Mouse (Mus musculus) embryonic facial prominence, embryonic 12.5 days (tissue): ENCODE results near the gene Rnase13. TPM values are rescaled to one million over a fixed set of nuclear protein-coding genes. Genes with fewer than 3 reads are reported as not detected.

Source experiments
- ATAC-seq: fragments of 200-750 bp; cut with Nextera tagmentation; 2 replicates; pipeline ENCODE4 v1.8.0; 2017; ENCODE audit not compliant: insufficient number of reproducible peaks, insufficient read depth, low FRiP score, low TSS enrichment
- H3K27ac ChIP-seq: fragments of 300-500 bp; sonication (generic); 2 replicates; pipeline ENCODE4 v1.5.1; 2016; ENCODE audit warnings: mild to moderate bottlenecking
- H3K27me3 ChIP-seq: fragments of 300-500 bp; sonication (generic); 2 replicates; pipeline ENCODE4 v1.6.1; 2016; ENCODE audit warnings: mild to moderate bottlenecking, moderate library complexity
- H3K36me3 ChIP-seq: fragments of 300-500 bp; sonication (generic); 2 replicates; pipeline ENCODE4 v1.6.1; 2016; ENCODE audit warnings: mild to moderate bottlenecking
- H3K4me1 ChIP-seq: fragments of 300-500 bp; sonication (generic); 2 replicates; pipeline ENCODE4 v1.6.1; 2016
- H3K4me2 ChIP-seq: fragments of 300-500 bp; sonication (generic); replicated peaks from 2 replicates; pipeline ENCODE4 v1.6.1; 2016; ENCODE audit warnings: mild to moderate bottlenecking, moderate library complexity
- H3K4me3 ChIP-seq: fragments of 300-500 bp; sonication (generic); 2 replicates; pipeline ENCODE4 v1.5.1; 2016; ENCODE audit warnings: mild to moderate bottlenecking
- H3K9ac ChIP-seq: fragments of 300-500 bp; sonication (generic); 2 replicates; pipeline ENCODE4 v1.6.1; 2016; ENCODE audit warnings: mild to moderate bottlenecking, moderate library complexity
- H3K9me3 ChIP-seq: fragments of 300-500 bp; sonication (generic); 2 replicates; pipeline ENCODE4 v1.6.1; 2016; ENCODE audit warnings: mild to moderate bottlenecking, moderate library complexity
- WGBS: fragments of 180-500 bp; shearing (Covaris S2); methylation state at CpG from one replicate; pipeline ENCODE4 v1.1.7; 2016; 5-methylcytosine and 5-hydroxymethylcytosine counted together
- polyA plus RNA-seq: library from polyadenylated mRNA; unstranded; fragments of >200 nt; fragmentation: Nextera tagmentation; extraction: Ambion mirVana; gene quantifications from 2 replicates; pipeline ENCODE4 v1.2.1, GENCODE M21; 2016

The Rnase13 gene
- polyA plus RNA-seq, 1 experiment from 2014 or later, result not detected

GRCm38 (mm10) chr14:51893809-51894208 lies 28.8 kb downstream of the Rnase13 start:
- no peak for ATAC-seq
- Histone ChIP-seq H3K4me2 (no peak overlapping the region), H3K36me3 (peaks cover 38% of the 10 kb centered on the region), H3K4me1 (no peaks in the 10 kb centered on the region), H3K9ac (no peak overlapping the region), H3K9me3 (no peaks in the 10 kb centered on the region), H3K27me3 (no peaks in the 10 kb centered on the region; the same call in 1 of the 2 replicates), H3K27ac (no peak overlapping the region; the same call in 1 of the 2 replicates), H3K4me3 (no peak overlapping the region)
- 55% methylated on average over 3 of the region's 3 CpGs for WGBS

GRCm38 (mm10) chr14:51893094-51893794 lies 29.3 kb downstream of the Rnase13 start:
- 25% methylated on average over 10 of the region's 10 CpGs for WGBS
- no peak for ATAC-seq
- Histone ChIP-seq H3K4me2 (no peak overlapping the region), H3K27ac (no peak overlapping the region; the same call in 1 of the 2 replicates), H3K36me3 (peaks cover 41% of the 10 kb centered on the region), H3K27me3 (no peaks in the 10 kb centered on the region; the same call in 1 of the 2 replicates), H3K9me3 (no peaks in the 10 kb centered on the region), H3K9ac (no peak overlapping the region), H3K4me1 (no peaks in the 10 kb centered on the region), H3K4me3 (no peak overlapping the region)

DNA sequence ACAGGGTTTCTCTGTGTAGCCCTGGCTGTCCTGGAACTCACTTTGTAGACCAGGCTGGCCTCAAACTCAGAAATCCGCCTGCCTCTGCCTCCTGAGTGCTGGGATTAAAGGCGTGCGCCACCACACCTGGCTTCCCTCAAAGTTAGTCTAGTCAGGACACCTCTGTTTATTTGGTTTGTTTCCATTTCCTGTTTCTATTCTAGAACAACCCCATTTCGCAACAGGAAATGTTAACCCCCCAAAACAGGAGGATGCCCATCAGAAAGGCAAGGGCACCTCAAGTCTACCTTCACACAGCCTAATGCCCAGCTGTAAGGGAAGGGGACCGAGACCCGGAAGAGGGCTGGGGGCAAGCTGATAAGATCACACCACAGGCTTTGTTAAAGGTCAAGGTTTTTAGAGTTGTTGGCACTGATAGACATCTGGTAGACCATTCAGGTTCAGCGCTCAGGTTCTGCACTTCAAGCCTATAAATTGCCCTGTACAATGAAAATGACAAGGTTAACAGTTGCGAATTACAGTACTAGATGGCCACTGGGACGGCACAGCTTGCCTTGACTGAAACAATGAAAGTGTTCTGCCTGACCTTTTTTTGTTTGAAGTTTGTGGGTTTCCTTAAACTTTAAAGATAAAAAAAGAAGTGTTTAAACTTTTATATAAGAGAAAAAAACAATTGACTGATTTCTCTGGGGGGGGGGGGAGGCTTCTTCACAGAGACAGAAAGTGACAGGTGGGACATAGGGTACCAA lies 30.2 kb downstream of the Rnase13 start, which contains the start of gene Slc39a2:
Slc39a2 (plus strand) TSS at position 699 of the 749 bp plus-strand sequence.
- H3K4me3 ChIP-seq, result no peak within 1 kb of the TSS
- H3K27me3 ChIP-seq, result no peaks in the 10 kb centered on the region; the same call in 1 of the 2 replicates
- H3K9ac ChIP-seq, result no peak within 1 kb of the TSS
- WGBS, result 89% methylated on average over 9 of the region's 9 CpGs
- no peak for ATAC-seq
- no peaks in the 10 kb centered on the region for H3K4me1 ChIP-seq
- peaks cover 49% of the 10 kb centered on the region for H3K36me3 ChIP-seq
- H3K9me3 ChIP-seq, result no peaks in the 10 kb centered on the region
- no peak within 1 kb of the TSS; the same call in 1 of the 2 replicates for H3K27ac ChIP-seq
- H3K4me2 ChIP-seq, result no peak within 1 kb of the TSS

DNA sequence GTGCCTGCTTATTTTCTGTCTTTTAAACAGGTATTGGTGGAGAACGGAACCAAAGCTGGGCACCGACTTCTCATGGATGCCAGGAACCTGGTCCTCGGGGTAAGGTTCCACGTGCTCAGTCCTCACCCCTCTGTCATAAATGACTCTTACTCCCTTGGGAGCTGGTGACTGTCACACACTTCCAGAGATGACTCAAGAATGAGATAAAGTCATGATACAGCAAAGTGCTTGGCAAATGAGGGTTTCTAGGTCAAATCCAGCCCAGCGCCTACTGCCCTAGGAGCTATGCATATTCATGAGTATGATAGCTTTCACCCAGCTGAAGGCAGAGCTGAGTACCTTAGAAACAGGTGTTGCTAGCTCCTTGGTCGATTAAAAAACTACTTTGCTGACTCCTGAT lies 32.7 kb downstream of the Rnase13 start:
- no peak for ATAC-seq
- no peak overlapping the region for H3K9ac ChIP-seq
- no peak overlapping the region for H3K4me3 ChIP-seq
- no peaks in the 10 kb centered on the region for H3K9me3 ChIP-seq
- H3K4me1 ChIP-seq, result peaks cover 9% of the 10 kb centered on the region
- no peak overlapping the region for H3K4me2 ChIP-seq
- 91% methylated on average over 6 of the region's 6 CpGs for WGBS
- no peak overlapping the region for H3K27ac ChIP-seq
- peaks cover 58% of the 10 kb centered on the region for H3K36me3 ChIP-seq
- no peaks in the 10 kb centered on the region; the same call in 1 of the 2 replicates for H3K27me3 ChIP-seq

- peaks cover 43% of the 10 kb centered on the region for H3K36me3 ChIP-seq
These were observed 36.5 kb downstream of the Rnase13 start for GRCm38 (mm10) chr14:51886051-51886450.

DNA sequence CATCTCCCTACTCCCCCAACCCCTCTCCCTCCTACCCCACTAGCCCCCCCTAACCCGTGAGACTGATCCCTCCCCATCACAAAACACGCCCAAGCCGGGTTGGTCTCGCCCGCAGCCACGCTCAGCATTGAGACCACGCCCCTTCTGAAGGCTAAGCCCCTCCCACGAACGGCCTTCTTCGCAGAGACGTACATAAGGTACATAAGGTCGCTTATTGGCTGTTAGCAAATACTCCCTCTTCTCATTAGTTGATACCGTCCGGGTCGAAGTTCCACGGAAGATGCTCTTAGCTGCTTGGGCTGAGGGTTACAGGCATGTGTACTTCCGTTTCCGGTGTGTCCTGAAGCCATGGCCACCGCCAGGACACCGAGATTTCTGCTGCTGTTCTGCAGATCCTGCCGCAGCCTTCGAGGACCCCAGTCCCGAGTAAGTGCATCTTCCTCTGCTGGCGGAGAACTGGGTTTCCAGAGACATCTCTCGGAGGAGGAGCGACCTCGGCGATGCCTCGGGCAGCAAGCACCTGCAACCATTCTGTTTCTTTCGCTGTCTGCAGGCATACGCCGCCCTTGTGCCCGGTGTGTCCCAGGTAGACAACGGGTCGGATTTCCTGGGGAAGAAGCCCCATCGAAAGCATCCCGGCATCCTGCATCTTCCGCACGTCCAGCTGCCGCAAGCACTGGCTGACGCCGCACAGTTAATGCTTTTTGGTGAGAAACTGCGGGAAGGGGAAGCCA lies 37.8 kb downstream of the Rnase13 start, which contains the start of gene Mettl17:
Mettl17 (plus strand) TSS at position 245 of the 734 bp plus-strand sequence.
- H3K27me3 ChIP-seq, result no peaks in the 10 kb centered on the region
- peaks cover 30% of the 10 kb centered on the region for H3K36me3 ChIP-seq
- H3K4me1 ChIP-seq, result peaks cover 9% of the 10 kb centered on the region
- H3K9me3 ChIP-seq, result no peaks in the 10 kb centered on the region
- under 1% methylated on average over 43 of the region's 43 CpGs for WGBS
- peak; percentile 95 for ATAC-seq
- peak within 1 kb of the TSS; percentile 90 for H3K27ac ChIP-seq
- peak within 1 kb of the TSS; percentile 46 for H3K9ac ChIP-seq
- peak within 1 kb of the TSS; percentile 80 for H3K4me2 ChIP-seq
- H3K4me3 ChIP-seq, result peak within 1 kb of the TSS; percentile 54

More at GRCm38 (mm10) chr14:51886051-51886450, 36.5 kb downstream of the Rnase13 start:
- no peak for ATAC-seq
- Histone ChIP-seq H3K4me2 (peak overlapping the region; percentile 80), H3K9ac (no peak overlapping the region; the same call in 1 of the 2 replicates), H3K27me3 (no peaks in the 10 kb centered on the region), H3K27ac (no peak overlapping the region), H3K9me3 (no peaks in the 10 kb centered on the region), H3K4me3 (peak overlapping the region; percentile 54; the same call in 1 of the 2 replicates), H3K4me1 (peaks cover 9% of the 10 kb centered on the region)
- 61% methylated on average over 6 of the region's 6 CpGs for WGBS

GRCm38 (mm10) chr14:51884031-51884544 lies 38.5 kb downstream of the Rnase13 start:
- H3K4me3 ChIP-seq, result peak overlapping the region; percentile 54
- peaks cover 9% of the 10 kb centered on the region for H3K4me1 ChIP-seq
- H3K36me3 ChIP-seq, result peaks cover 23% of the 10 kb centered on the region
- peak overlapping the region; percentile 90 for H3K27ac ChIP-seq
- peak overlapping the region; percentile 40 for H3K9ac ChIP-seq
- WGBS, result 1% methylated on average over 14 of the region's 14 CpGs
- no peaks in the 10 kb centered on the region for H3K27me3 ChIP-seq
- H3K9me3 ChIP-seq, result no peaks in the 10 kb centered on the region
- H3K4me2 ChIP-seq, result peak overlapping the region; percentile 80
- ATAC-seq, result peak; percentile 44

GRCm38 (mm10) chr14:51883527-51884030 lies 39.0 kb downstream of the Rnase13 start:
- H3K4me3 ChIP-seq, result peak overlapping the region; percentile 54
- peaks cover 9% of the 10 kb centered on the region for H3K4me1 ChIP-seq
- no peak overlapping the region for H3K9ac ChIP-seq
- peak overlapping the region; percentile 90; the same call in 1 of the 2 replicates for H3K27ac ChIP-seq
- peak overlapping the region; percentile 80 for H3K4me2 ChIP-seq
- peaks cover 18% of the 10 kb centered on the region for H3K36me3 ChIP-seq
- WGBS, result 3% methylated on average over 4 of the region's 4 CpGs
- ATAC-seq, result 0 out of 2 replicates have a peak, but pooled peaks have one; percentile 17
- H3K9me3 ChIP-seq, result no peaks in the 10 kb centered on the region
- no peaks in the 10 kb centered on the region for H3K27me3 ChIP-seq

DNA sequence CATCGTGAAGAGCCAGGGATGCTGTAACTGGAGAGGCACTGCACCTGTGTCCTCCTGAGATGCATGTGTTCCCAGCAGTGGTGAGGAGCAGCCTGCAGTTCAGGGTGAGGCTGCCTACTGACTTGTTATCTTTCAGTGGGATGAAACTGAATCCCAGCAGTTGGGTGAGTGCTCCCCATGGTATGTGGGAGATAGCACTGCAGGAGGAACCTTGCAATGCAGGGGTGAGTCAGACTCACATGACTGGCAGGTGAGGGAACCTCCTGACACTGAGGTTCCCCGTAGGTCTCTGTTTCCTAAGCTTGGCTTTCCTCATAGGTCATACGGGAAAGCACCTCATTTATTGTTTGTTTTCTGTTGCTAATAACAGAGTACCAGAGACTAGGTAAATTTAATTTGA lies 45.1 kb downstream of the Rnase13 start:
- WGBS, result 77% methylated on average over 3 of the region's 3 CpGs
- no peaks in the 10 kb centered on the region for H3K9me3 ChIP-seq
- no peak overlapping the region for H3K9ac ChIP-seq
- H3K4me2 ChIP-seq, result no peak overlapping the region
- H3K4me3 ChIP-seq, result no peak overlapping the region
- no peak for ATAC-seq
- no peaks in the 10 kb centered on the region for H3K27me3 ChIP-seq
- no peaks in the 10 kb centered on the region for H3K36me3 ChIP-seq
- no peaks in the 10 kb centered on the region for H3K4me1 ChIP-seq
- no peak overlapping the region for H3K27ac ChIP-seq

- no peaks in the 10 kb centered on the region for H3K36me3 ChIP-seq
- no peaks in the 10 kb centered on the region for H3K4me1 ChIP-seq
- no peak overlapping the region for H3K9ac ChIP-seq
- H3K9me3 ChIP-seq, result no peaks in the 10 kb centered on the region
- H3K4me2 ChIP-seq, result no peak overlapping the region
- no peak for ATAC-seq
- no peak overlapping the region for H3K27ac ChIP-seq
- H3K4me3 ChIP-seq, result no peak overlapping the region
- WGBS, result 79% methylated on average over 9 of the region's 9 CpGs
- no peaks in the 10 kb centered on the region for H3K27me3 ChIP-seq
These were observed 50.8 kb downstream of the Rnase13 start for GRCm38 (mm10) chr14:51871741-51872140.
